ENCODE assay signal across 8 mouse cellular contexts in genomic region chr5:143632674-143633557, GRCm38 (mm10). TPM values are rescaled to one million over a fixed set of nuclear protein-coding genes. Genes with fewer than 3 reads are reported as not detected.
DNase-seq lines count a peak whose midpoint lies in the region; ATAC-seq and TF ChIP-seq lines count a peak whose summit lies in the region.

No protein-coding gene starts in this region.

- DNase-seq in embryo, embryonic 11 days = peak; percentile 64
- DNase-seq in heart, postnatal 14 days = peak; percentile 68 to 72
- DNase-seq in right cerebral cortex, adult 2 months (ENCODE audit: low spot score in 2 of 2) = no peak
- DNase-seq in right cerebral cortex, postnatal 10 days (ENCODE audit: low spot score in 2 of 2) = no peak
- DNase-seq in frontal cortex, postnatal 10 days (ENCODE audit: low spot score in 2 of 2) = no peak

- no peak for TF ChIP-seq CTCF in C2C12 (IDR thresholded peaks at IDR 0.05; ENCODE audit: control insufficient read depth, insufficient read depth, insufficient read length)

- intact Hi-C loops in heart, postnatal 14 days (cut with DNase I) = no loop called here

- ATAC-seq in liver, embryonic 12.5 days = no peak
- no peak for ATAC-seq in CD4-positive, CD25-positive, alpha-beta regulatory T cell, adult 4 months

- H3K36me3 ChIP-seq in C2C12 (ENCODE audit: control insufficient read depth, insufficient read depth) = peaks cover 17% of the 10 kb centered on the region
- peaks cover 24% of the 10 kb centered on the region for H3K36me3 ChIP-seq in liver, embryonic 12.5 days

- no peaks in the 10 kb centered on the region for H3K9me3 ChIP-seq in liver, embryonic 12.5 days (replicated peaks)

- WGBS in liver, embryonic 12.5 days (ENCODE audit: insufficient replicate concordance) = 41% methylated on average over 9 of the region's 9 CpGs

- peak overlapping the region; percentile 59 for H3K4me2 ChIP-seq in liver, embryonic 12.5 days

- no peaks in the 10 kb centered on the region for H3K27me3 ChIP-seq in C2C12 (ENCODE audit: control insufficient read depth, insufficient read depth, insufficient read length)
- H3K27me3 ChIP-seq in liver, embryonic 12.5 days (replicated peaks) = no peaks in the 10 kb centered on the region

- H3K4me3 ChIP-seq in C2C12 (ENCODE audit: insufficient read depth, poor library complexity, severe bottlenecking) = no peak overlapping the region
- H3K4me3 ChIP-seq in liver, embryonic 12.5 days = peak overlapping the region; percentile 5

- H3K79me2 ChIP-seq in C2C12 (ENCODE audit: control insufficient read depth, insufficient read depth) = peaks cover 92% of the 10 kb centered on the region

- H3K79me3 ChIP-seq in C2C12 (ENCODE audit: low read depth) = peaks cover 71% of the 10 kb centered on the region

- H3K27ac ChIP-seq in liver, embryonic 12.5 days = peak overlapping the region; percentile 86

- H3ac ChIP-seq in C2C12 (ENCODE audit: control insufficient read depth, insufficient read length, low read depth) = no peak overlapping the region

- H3K9ac ChIP-seq in liver, embryonic 12.5 days = peak overlapping the region; percentile 45

- peaks cover 94% of the 10 kb centered on the region for H3K4me1 ChIP-seq in liver, embryonic 12.5 days

TF ChIP-seq in C2C12, 6 proteins besides CTCF, POLR2A, EP300 and RAD21:
- TF ChIP-seq MAX (IDR thresholded peaks at IDR 0.05) = peak; percentile 80
- TF ChIP-seq MYOG (IDR thresholded peaks at IDR 0.05; ENCODE audit: control insufficient read depth, extremely low read depth, insufficient read length) = no peak
TF ChIP-seq in C2C12: peak in this region for 1.

RNA-seq across cellular contexts. Expression of gene Cyth3, which starts 10.7 kb away (rescaled TPM):
- polyA plus RNA-seq in C2C12 (2012; fragmentation: generic; extraction: Trizol) = 23.9 TPM
- total RNA-seq in heart, postnatal 14 days (2021) = 10 to 100 TPM; 62.2 to 66.8 TPM
- polyA plus RNA-seq in liver, embryonic 12.5 days (2016; fragmentation: Nextera tagmentation; extraction: Ambion mirVana) = 46.0 and 47.7 TPM in 2 replicates
- polyA plus RNA-seq in CD4-positive, CD25-positive, alpha-beta regulatory T cell, adult 4 months (2017; shearing (Covaris generic)) = 10 to 100 TPM; 40.6 to 59.7 TPM

Comparison
In these comparisons a context has a peak if more than half of its experiments do, and no peak if none do; other contexts are left out.
1. DNase-seq: peak in embryo, embryonic 11 days (single experiment) and heart, postnatal 14 days (2 of 2); none in right cerebral cortex, adult 2 months (0 of 2), right cerebral cortex, postnatal 10 days (0 of 2) and frontal cortex, postnatal 10 days (0 of 2).